Mouse (Mus musculus) E14TG2a.4 (cell line): ENCODE measurements at regions not wholly inside any gene's neighbourhood (a gene's known extent, or its start where the extent isn't known, plus 50 kb on each side); places are given as distances from the start of the nearest gene placed in this dataset.
A peak's percentile ranks its signal among the peaks of the same experiment; 100 is the strongest.

Experiments used
- H3K27me3 ChIP-seq: 2 replicates; pipeline ENCODE4 v1.6.1; 2014; ENCODE audit warnings: low read length, control low read depth; ENCODE audit not compliant: insufficient read depth
- H3K36me3 ChIP-seq: 2 replicates; pipeline ENCODE4 v1.6.1; 2014; ENCODE audit warnings: low read length, control low read depth; ENCODE audit not compliant: insufficient read depth
- H3K4me1 ChIP-seq: replicated peaks from 2 replicates; pipeline ENCODE4 v1.6.1; 2014; ENCODE audit warnings: low read depth, low read length, control low read depth
- H3K4me3 ChIP-seq: replicated peaks from 2 replicates; pipeline ENCODE4 v1.5.1; 2014; ENCODE audit warnings: mild to moderate bottlenecking, low read length
- H3K9me3 ChIP-seq: 2 replicates; pipeline ENCODE4 v1.6.1; 2014; ENCODE audit warnings: low read length, control low read depth
- CTCF ChIP-seq: conservative IDR thresholded peaks from 2 replicates; pipeline ENCODE4 v1.5.1; 2014; ENCODE audit warnings: low read length
- NANOG ChIP-seq: IDR thresholded peaks from 2 replicates; pipeline ENCODE4 v1.6.1; 2014; ENCODE audit warnings: borderline replicate concordance, low read length, mixed read lengths
- POU5F1 ChIP-seq: IDR thresholded peaks from 2 replicates; pipeline ENCODE4 v1.6.1; 2014; ENCODE audit warnings: low read length, borderline replicate concordance

GRCm38 (mm10) chr1:186887127-186887526, 80.1 kb upstream of the D1Pas1 start:
- 0 out of 2 replicates have a peak, but pooled peaks cover 8% of the 10 kb centered on the region for H3K4me1 ChIP-seq
- no peak for TF ChIP-seq NANOG
- no peak for TF ChIP-seq POU5F1
- TF ChIP-seq CTCF = no peak
- no peaks in the 10 kb centered on the region for H3K9me3 ChIP-seq
- no peaks in the 10 kb centered on the region for H3K27me3 ChIP-seq
- H3K36me3 ChIP-seq = no peaks in the 10 kb centered on the region
- H3K4me3 ChIP-seq = no peak overlapping the region

GRCm38 (mm10) chr1:186880391-186880790, 86.8 kb upstream of the D1Pas1 start:
- H3K4me1 ChIP-seq = no peaks in the 10 kb centered on the region
- H3K27me3 ChIP-seq = no peaks in the 10 kb centered on the region
- H3K36me3 ChIP-seq = no peaks in the 10 kb centered on the region
- no peak overlapping the region for H3K4me3 ChIP-seq
- H3K9me3 ChIP-seq = no peaks in the 10 kb centered on the region
- TF ChIP-seq CTCF = no peak
- no peak for TF ChIP-seq POU5F1

DNA sequence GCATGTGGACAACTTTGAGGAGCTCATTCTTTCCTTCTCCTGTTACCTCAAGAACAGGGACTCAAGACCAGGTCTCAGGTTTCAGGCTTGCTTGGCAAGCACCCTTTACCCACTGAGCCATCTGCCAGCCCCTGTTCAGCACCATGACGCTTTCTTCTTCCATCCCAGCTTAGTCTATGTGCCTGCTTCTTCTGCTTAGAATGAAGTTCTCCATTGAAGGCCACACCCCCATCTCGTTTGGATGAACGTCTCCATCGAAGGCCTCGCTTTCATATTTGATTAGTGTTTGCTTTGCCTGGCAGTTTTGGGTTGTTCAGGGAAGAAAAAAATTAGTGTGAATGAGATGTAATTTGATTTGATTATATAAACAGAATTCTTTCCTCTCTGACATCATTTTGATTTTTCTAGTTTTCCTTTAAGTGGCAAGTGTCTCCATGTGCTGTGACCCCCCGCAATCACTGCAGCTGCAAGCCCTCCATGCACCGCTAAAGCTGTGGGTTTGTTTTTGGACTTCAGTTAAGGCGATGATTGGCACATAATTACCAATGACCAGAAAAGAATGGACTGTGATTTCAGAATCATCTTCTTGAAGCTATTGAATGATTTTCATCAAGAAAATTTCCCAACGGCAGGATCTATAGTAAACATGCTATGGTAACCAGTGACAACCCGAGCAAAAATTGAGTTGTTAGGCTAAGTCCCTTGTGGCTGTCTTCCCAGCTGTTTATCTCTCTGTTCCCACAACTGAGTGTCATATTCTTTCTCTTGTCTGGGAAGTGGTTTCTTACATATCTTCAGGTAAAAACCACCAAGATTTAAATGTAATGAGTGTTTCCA, 106.4 kb upstream of the D1Pas1 start:
- Histone ChIP-seq H3K27me3 (no peaks in the 10 kb centered on the region), H3K4me3 (no peak overlapping the region), H3K9me3 (no peaks in the 10 kb centered on the region), H3K4me1 (no peaks in the 10 kb centered on the region), H3K36me3 (no peaks in the 10 kb centered on the region)
- TF ChIP-seq POU5F1 = no peak
- TF ChIP-seq CTCF = no peak
- no peak for TF ChIP-seq NANOG

DNA sequence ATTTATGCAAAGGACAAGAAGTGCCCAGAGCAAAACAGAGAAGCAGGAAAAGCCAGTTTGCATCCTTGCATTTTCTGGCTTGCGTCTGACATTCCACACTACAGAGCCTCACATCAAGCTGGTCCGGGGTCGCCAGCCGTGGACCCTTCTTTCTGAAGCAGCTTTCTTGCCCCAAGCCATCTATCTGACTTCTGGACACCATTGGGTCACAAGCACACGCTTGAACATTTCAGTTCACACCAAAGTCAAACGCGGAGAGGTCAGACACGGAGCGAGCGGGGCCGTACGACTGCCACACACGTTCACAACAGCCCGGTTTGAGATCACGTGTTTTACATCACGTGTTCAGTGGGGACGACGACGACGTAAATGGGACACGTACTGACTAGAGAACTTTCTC, 108.9 kb upstream of the D1Pas1 start:
- no peaks in the 10 kb centered on the region for H3K9me3 ChIP-seq
- no peaks in the 10 kb centered on the region for H3K36me3 ChIP-seq
- TF ChIP-seq NANOG (no peak), POU5F1 (no peak), CTCF (no peak)
- H3K27me3 ChIP-seq = no peaks in the 10 kb centered on the region
- no peaks in the 10 kb centered on the region for H3K4me1 ChIP-seq
- H3K4me3 ChIP-seq = no peak overlapping the region

DNA sequence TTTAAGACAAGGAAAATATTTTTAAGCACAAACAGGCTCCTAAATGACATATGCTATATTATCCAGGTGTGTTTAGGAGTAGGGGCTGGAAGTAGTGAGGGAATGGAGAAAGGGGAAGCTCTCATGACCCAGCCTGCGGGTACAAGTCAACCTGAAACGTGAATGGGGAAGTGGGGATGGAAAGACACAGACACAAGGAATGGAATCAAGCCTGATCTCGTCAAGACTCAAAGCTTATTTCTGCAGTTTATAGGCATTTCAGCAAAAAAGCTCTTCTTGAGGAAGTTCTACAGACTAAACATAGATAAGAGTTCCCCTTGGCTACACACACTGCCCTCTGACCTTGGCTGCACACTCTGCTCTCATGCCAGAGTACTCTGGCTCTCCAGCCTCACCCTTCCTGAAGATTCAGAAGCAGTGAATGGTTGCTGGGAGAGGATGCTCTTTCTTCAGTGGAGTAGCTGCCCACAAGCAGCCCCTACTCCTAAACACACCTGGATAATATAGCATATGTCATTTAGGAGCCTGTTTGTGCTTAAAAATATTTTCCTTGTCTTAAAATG, 106.4 kb upstream of the Rrp15 start:
- Histone ChIP-seq H3K9me3 (no peaks in the 10 kb centered on the region), H3K4me3 (no peak overlapping the region), H3K4me1 (no peaks in the 10 kb centered on the region), H3K27me3 (no peaks in the 10 kb centered on the region), H3K36me3 (no peaks in the 10 kb centered on the region)
- TF ChIP-seq POU5F1 (no peak), NANOG (no peak), CTCF (no peak)

DNA sequence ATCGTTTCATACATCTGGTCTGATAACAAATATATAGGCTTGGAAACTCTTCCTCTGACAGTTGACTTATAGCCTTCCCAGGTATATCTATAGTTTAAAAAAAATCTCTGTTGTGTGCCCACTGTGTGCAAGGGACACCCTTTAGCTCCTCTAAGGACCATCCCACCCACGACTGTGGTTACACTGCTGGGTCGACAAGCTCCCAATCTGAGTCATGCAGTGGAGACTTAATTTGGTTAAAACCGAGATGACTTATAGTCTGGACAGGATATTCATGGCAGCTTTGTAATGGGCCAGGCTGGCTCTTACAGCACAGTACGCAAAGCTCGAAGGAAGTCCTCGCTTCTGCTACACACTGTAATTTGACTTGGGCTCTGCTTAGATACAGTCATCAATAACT, 96.1 kb upstream of the Rrp15 start:
- TF ChIP-seq POU5F1 = no peak
- TF ChIP-seq NANOG = no peak
- no peak for TF ChIP-seq CTCF
- H3K9me3 ChIP-seq = no peaks in the 10 kb centered on the region
- H3K27me3 ChIP-seq = peaks cover 2% of the 10 kb centered on the region; the same call in 1 of the 2 replicates
- peaks cover 23% of the 10 kb centered on the region for H3K4me1 ChIP-seq
- no peaks in the 10 kb centered on the region for H3K36me3 ChIP-seq
- H3K4me3 ChIP-seq = no peak overlapping the region

- H3K9me3 ChIP-seq = no peaks in the 10 kb centered on the region
- H3K36me3 ChIP-seq = no peaks in the 10 kb centered on the region
- H3K4me3 ChIP-seq = peak overlapping the region; percentile 74
- H3K27me3 ChIP-seq = peaks cover 19% of the 10 kb centered on the region
- TF ChIP-seq CTCF (no peak), NANOG (0 out of 2 replicates have a peak, but pooled peaks have one; percentile 3), POU5F1 (no peak)
- H3K4me1 ChIP-seq = peaks cover 13% of the 10 kb centered on the region
Measured at GRCm38 (mm10) chr1:186833896-186834800, 85.0 kb upstream of the Rrp15 start.

- peaks cover 13% of the 10 kb centered on the region for H3K4me1 ChIP-seq
- no peak for TF ChIP-seq POU5F1
- TF ChIP-seq NANOG = no peak
- TF ChIP-seq CTCF = no peak
- H3K4me3 ChIP-seq = peak overlapping the region; percentile 74
- peaks cover 19% of the 10 kb centered on the region for H3K27me3 ChIP-seq
- H3K36me3 ChIP-seq = no peaks in the 10 kb centered on the region
- H3K9me3 ChIP-seq = no peaks in the 10 kb centered on the region
Measured at GRCm38 (mm10) chr1:186833441-186833895, 84.3 kb upstream of the Rrp15 start.
